Mouse (Mus musculus): Measurements from ENCODE around the gene Btd. TPM values are rescaled to one million over a fixed set of nuclear protein-coding genes. Genes with fewer than 3 reads are reported as not detected.

Gene Btd
- 62.8 and 69.6 TPM in 2 replicates for polyA plus RNA-seq (2012; rRNA removed; ENCODE audit: low replicate concordance)

GRCm38 (mm10) chr14:31640890-31641505, at the start of gene Btd, which contains the start of gene Hacl1:
Gene Btd (plus strand): TSS chr14:31641028.
Gene Hacl1 (minus strand): TSS chr14:31641286.

GRCm38 (mm10) chr14:31591243-31591642, 49.6 kb upstream of the Btd start, which contains the start of gene Colq:
Gene Colq (minus strand): TSS chr14:31591343.

GRCm38 (mm10) chr14:31640346-31640889, 410 bp upstream of the Btd start, which contains the start of gene Gm49387:
Gene Gm49387 (minus strand): TSS chr14:31640878.

Other genes starting within 250 kb of the Btd start
- gene Sh3bp5, start 204.9 kb upstream of the Btd start, polyA plus RNA-seq (2012; rRNA removed; ENCODE audit: low replicate concordance), result 31.3 and 54.8 TPM in 2 replicates
- 18.6 and 36.0 TPM in 2 replicates for gene Eaf1, start 146.6 kb upstream of the Btd start, polyA plus RNA-seq (2012; rRNA removed; ENCODE audit: low replicate concordance)
- 11.6 and 15.7 TPM in 2 replicates for gene Mettl6, start 146.0 kb upstream of the Btd start, polyA plus RNA-seq (2012; rRNA removed; ENCODE audit: low replicate concordance)
- gene Colq, start 49.7 kb upstream of the Btd start, polyA plus RNA-seq (2012; rRNA removed; ENCODE audit: low replicate concordance), result 0.36 and 4.0 TPM in 2 replicates
- gene Gm49387, start 150 bp upstream of the Btd start, polyA plus RNA-seq (2012; rRNA removed; ENCODE audit: low replicate concordance), result not detected in 2 replicates
- 23.4 and 58.2 TPM in 2 replicates for gene Hacl1, start 258 bp downstream of the Btd start, polyA plus RNA-seq (2012; rRNA removed; ENCODE audit: low replicate concordance)
- 4.2 and 11.0 TPM in 2 replicates for gene Ankrd28, start 189.6 kb downstream of the Btd start, polyA plus RNA-seq (2012; rRNA removed; ENCODE audit: low replicate concordance)